Mouse (Mus musculus) liver, adult 2 months (tissue): ENCODE results near the gene Filip1l.

ENCODE experiments used
- CTCF ChIP-seq: fragments of 200-500 bp; IDR thresholded peaks from 2 replicates; pipeline ENCODE4 v1.5.1; 2011; ENCODE audit warnings: low read depth, low read length, control low read depth
- POLR2A ChIP-seq: fragments of 200-500 bp; IDR thresholded peaks from 2 replicates; pipeline ENCODE4 v1.6.1; 2011; ENCODE audit warnings: low read length, control low read depth; ENCODE audit not compliant: insufficient read depth; ENCODE audit errors: extremely low read depth

- TF ChIP-seq CTCF, result no peak
- TF ChIP-seq POLR2A, result no peak
Measured at GRCm38 (mm10) chr16:57530547-57530946, 177.7 kb downstream of the Filip1l start.
